Mouse (Mus musculus) forebrain, postnatal 0 days (tissue): ENCODE data around the gene Fam13c. TPM values are rescaled to one million over a fixed set of nuclear protein-coding genes. Genes with fewer than 3 reads are reported as not detected.

ENCODE experiments used
- ATAC-seq: fragments of 200-750 bp; cut with Nextera tagmentation; 2 replicates; pipeline ENCODE4 v1.8.0; 2017; ENCODE audit warnings: mild to moderate bottlenecking, moderate library complexity
- DNase-seq: peaks from one replicate; pipeline ENCODE4 v3.0.0-alpha.2; 2015
- H3K27ac ChIP-seq: fragments of 300-500 bp; sonication (generic); 2 replicates; pipeline ENCODE4 v1.5.1; 2014; ENCODE audit warnings: low read depth, mild to moderate bottlenecking, antibody characterized with exemption, low read length, moderate library complexity, mixed read lengths
- H3K27me3 ChIP-seq: fragments of 300-500 bp; sonication (generic); 2 replicates; pipeline ENCODE4 v1.6.1; 2014; ENCODE audit warnings: mild to moderate bottlenecking, low read length, mixed read lengths; ENCODE audit not compliant: insufficient read depth
- H3K36me3 ChIP-seq: fragments of 300-500 bp; sonication (generic); 2 replicates; pipeline ENCODE4 v1.6.1; 2014; ENCODE audit warnings: mild to moderate bottlenecking, moderate library complexity; ENCODE audit not compliant: insufficient read depth
- H3K4me1 ChIP-seq: fragments of 300-500 bp; sonication (generic); 2 replicates; pipeline ENCODE4 v1.6.1; 2014; ENCODE audit warnings: antibody characterized with exemption; ENCODE audit not compliant: insufficient read depth
- H3K4me2 ChIP-seq: fragments of 300-500 bp; sonication (generic); 2 replicates; pipeline ENCODE4 v1.6.1; 2014; ENCODE audit warnings: low read depth, mild to moderate bottlenecking, moderate library complexity
- H3K4me3 ChIP-seq: fragments of 300-500 bp; sonication (generic); 2 replicates; pipeline ENCODE4 v1.5.1; 2014; ENCODE audit warnings: low read depth, low read length, mixed read lengths
- H3K9ac ChIP-seq: fragments of 300-500 bp; sonication (generic); 2 replicates; pipeline ENCODE4 v1.6.1; 2014; ENCODE audit warnings: mild to moderate bottlenecking
- H3K9me3 ChIP-seq: fragments of 300-500 bp; sonication (generic); 2 replicates; pipeline ENCODE4 v1.6.1; 2016; ENCODE audit warnings: low read length
- CTCF ChIP-seq: sonication (generic); IDR thresholded peaks from 2 replicates; pipeline ENCODE4 v1.5.1; 2016; ENCODE audit warnings: antibody characterized with exemption, control low read depth, low read depth
- WGBS: fragments of 180-500 bp; shearing (Covaris S2); extraction: QIAGEN DNeasy Blood & Tissue Kit; methylation state at CpG from one replicate; pipeline ENCODE4 v1.1.7; 2014; 5-methylcytosine and 5-hydroxymethylcytosine counted together
- polyA plus RNA-seq: library from polyadenylated mRNA; unstranded; fragments of >200 nt; fragmentation: Nextera tagmentation; extraction: Ambion mirVana; gene quantifications from 2 replicates; pipeline ENCODE4 v1.2.1, GENCODE M21; 2015
- total RNA-seq: library from RNA; depleted of rRNA; stranded (reverse); fragments of >200 nt; gene quantifications from 2 replicates; pipeline ENCODE4 v1.2.3, GENCODE M21; 2014

The Fam13c gene
- total and polyA plus RNA-seq, 2 experiments from 2014 or later = 9.6 to 23.8 TPM

DNA sequence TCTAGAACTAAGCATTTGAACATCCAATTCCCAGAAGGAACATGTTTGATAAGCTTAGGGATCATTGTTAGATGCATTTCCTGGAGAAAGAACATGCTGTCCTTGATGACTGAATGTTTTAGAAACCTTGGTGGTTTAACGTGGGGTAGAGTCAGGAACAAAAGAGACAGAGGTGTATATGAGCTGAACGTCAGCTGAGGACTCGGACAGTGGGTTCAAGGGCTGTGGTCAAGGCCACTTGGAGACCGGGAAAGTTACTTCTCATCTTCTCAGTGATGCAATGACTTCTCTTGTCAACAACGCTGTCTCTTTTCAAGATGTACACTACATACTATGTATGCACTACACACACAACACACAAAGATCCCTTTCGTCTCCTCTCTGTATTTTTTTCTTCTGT, 46.4 kb downstream of the Fam13c start:
- H3K36me3 ChIP-seq = no peaks in the 10 kb centered on the region
- no peak for TF ChIP-seq CTCF
- H3K27ac ChIP-seq = no peak overlapping the region
- ATAC-seq (no peak), DNase-seq (no peak)
- H3K4me2 ChIP-seq = no peak overlapping the region
- H3K9ac ChIP-seq = no peak overlapping the region
- no peaks in the 10 kb centered on the region for H3K9me3 ChIP-seq
- H3K27me3 ChIP-seq = no peaks in the 10 kb centered on the region
- WGBS = 94% methylated on average over 6 of the region's 6 CpGs
- H3K4me1 ChIP-seq = peaks cover 12% of the 10 kb centered on the region
- no peak overlapping the region for H3K4me3 ChIP-seq

GRCm38 (mm10) chr10:70493891-70494290, 53.6 kb downstream of the Fam13c start:
- no peaks in the 10 kb centered on the region for H3K27me3 ChIP-seq
- H3K4me2 ChIP-seq = no peak overlapping the region
- no peaks in the 10 kb centered on the region for H3K9me3 ChIP-seq
- DNase-seq (no peak), ATAC-seq (no peak)
- no peaks in the 10 kb centered on the region for H3K36me3 ChIP-seq
- H3K9ac ChIP-seq = no peak overlapping the region
- TF ChIP-seq CTCF = no peak
- 0 out of 2 replicates have a peak, but pooled peaks cover 3% of the 10 kb centered on the region for H3K4me1 ChIP-seq
- 91% methylated on average over 3 of the region's 3 CpGs for WGBS
- H3K4me3 ChIP-seq = no peak overlapping the region
- H3K27ac ChIP-seq = no peak overlapping the region

DNA sequence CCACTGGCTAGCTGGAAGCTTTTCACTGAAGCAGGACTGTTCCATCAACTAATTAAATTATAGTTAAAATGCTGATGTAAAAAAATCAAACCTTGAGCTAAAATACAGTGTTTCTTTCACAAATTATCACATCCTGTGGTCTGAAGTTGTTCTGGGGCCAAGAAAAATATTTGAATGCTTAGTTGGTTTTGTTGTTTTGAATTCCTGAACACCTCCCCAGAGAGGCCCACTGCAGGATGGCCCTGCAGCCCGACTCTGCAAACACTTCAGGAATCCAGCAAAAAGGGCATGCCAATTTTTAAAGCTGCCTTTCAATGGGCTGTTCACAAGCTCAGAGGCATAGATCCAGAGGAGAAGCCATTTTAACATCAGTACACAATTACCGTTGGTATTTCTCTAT, 54.2 kb downstream of the Fam13c start:
- Histone ChIP-seq H3K27ac (no peak overlapping the region), H3K9ac (no peak overlapping the region), H3K4me1 (0 out of 2 replicates have a peak, but pooled peaks cover 6% of the 10 kb centered on the region), H3K4me2 (no peak overlapping the region), H3K4me3 (no peak overlapping the region), H3K27me3 (no peaks in the 10 kb centered on the region), H3K9me3 (no peaks in the 10 kb centered on the region), H3K36me3 (no peaks in the 10 kb centered on the region)
- DNase-seq (no peak), ATAC-seq (no peak)
- WGBS = 40% methylated on average over 2 of the region's 2 CpGs
- TF ChIP-seq CTCF = no peak

- Histone ChIP-seq H3K4me1 (0 out of 2 replicates have a peak, but pooled peaks cover 7% of the 10 kb centered on the region), H3K4me2 (no peak overlapping the region), H3K36me3 (0 out of 2 replicates have a peak, but pooled peaks cover 3% of the 10 kb centered on the region), H3K27me3 (no peaks in the 10 kb centered on the region), H3K27ac (no peak overlapping the region), H3K9ac (no peak overlapping the region), H3K9me3 (no peaks in the 10 kb centered on the region), H3K4me3 (no peak overlapping the region)
- TF ChIP-seq CTCF = no peak
- ATAC-seq = no peak
- WGBS = 92% methylated on average over 4 of the region's 4 CpGs
- no peak for DNase-seq
These were observed 55.1 kb downstream of the Fam13c start for GRCm38 (mm10) chr10:70495106-70496104.

GRCm38 (mm10) chr10:70496938-70497337, 56.7 kb downstream of the Fam13c start:
- no peaks in the 10 kb centered on the region for H3K27me3 ChIP-seq
- H3K4me3 ChIP-seq = no peak overlapping the region
- no peaks in the 10 kb centered on the region for H3K9me3 ChIP-seq
- 0 out of 2 replicates have a peak, but pooled peaks cover 7% of the 10 kb centered on the region for H3K4me1 ChIP-seq
- H3K36me3 ChIP-seq = peaks cover 3% of the 10 kb centered on the region; the same call in 1 of the 2 replicates
- no peak overlapping the region for H3K4me2 ChIP-seq
- no peak for TF ChIP-seq CTCF
- H3K9ac ChIP-seq = no peak overlapping the region
- DNase-seq = no peak
- no peak overlapping the region for H3K27ac ChIP-seq
- no peak for ATAC-seq

DNA sequence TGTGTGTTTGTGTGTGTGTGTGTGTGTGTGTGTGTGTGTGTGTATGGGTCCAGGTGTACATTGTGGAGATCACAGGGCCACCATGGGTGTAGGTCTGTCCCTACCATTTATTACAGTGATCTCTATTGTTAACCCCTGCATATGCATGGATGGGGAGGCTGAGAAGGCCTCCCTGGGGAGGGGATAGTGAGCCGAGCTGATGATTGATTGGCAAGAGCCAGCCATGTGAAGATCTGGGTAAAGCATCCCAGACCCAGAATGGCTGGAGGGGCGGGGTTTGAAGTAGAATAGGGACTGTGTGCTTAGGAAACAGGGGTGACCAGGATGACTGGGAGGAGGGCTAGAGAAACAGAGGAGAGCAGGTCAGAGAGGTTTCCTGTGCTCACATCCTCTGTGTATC, 58.0 kb downstream of the Fam13c start:
- no peak for TF ChIP-seq CTCF
- H3K9ac ChIP-seq = no peak overlapping the region
- H3K4me3 ChIP-seq = no peak overlapping the region
- H3K4me2 ChIP-seq = no peak overlapping the region
- ATAC-seq (no peak), DNase-seq (no peak)
- H3K27ac ChIP-seq = no peak overlapping the region
- H3K4me1 ChIP-seq = 0 out of 2 replicates have a peak, but pooled peaks cover 7% of the 10 kb centered on the region
- H3K36me3 ChIP-seq = peaks cover 3% of the 10 kb centered on the region; the same call in 1 of the 2 replicates
- 56% methylated on average over 2 of the region's 2 CpGs for WGBS
- no peaks in the 10 kb centered on the region for H3K9me3 ChIP-seq
- no peaks in the 10 kb centered on the region for H3K27me3 ChIP-seq

DNA sequence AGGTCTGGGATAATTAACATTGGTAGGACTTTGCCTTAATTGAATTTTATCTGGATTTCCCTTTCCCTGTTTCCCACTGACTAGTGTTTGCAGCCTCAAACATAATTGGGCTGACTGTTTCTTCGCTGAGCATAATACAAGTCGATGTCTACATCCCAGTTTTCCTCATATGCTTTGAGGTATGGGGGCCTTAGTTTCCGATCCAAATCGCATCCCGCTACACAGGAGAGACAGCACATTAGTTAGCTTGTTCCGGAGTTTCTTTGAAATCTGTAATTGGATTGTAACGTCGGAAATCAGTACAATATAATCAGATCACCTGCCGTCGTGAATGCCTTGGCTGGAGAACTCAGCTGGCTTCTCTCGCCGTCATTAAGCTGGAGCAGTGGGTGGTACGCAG, 59.0 kb downstream of the Fam13c start:
- H3K9ac ChIP-seq = no peak overlapping the region
- H3K4me3 ChIP-seq = no peak overlapping the region
- no peak for TF ChIP-seq CTCF
- no peak for DNase-seq
- no peak overlapping the region for H3K4me2 ChIP-seq
- H3K4me1 ChIP-seq = 0 out of 2 replicates have a peak, but pooled peaks cover 7% of the 10 kb centered on the region
- 18% methylated on average over 13 of the region's 13 CpGs for WGBS
- H3K36me3 ChIP-seq = peaks cover 3% of the 10 kb centered on the region; the same call in 1 of the 2 replicates
- H3K27me3 ChIP-seq = no peaks in the 10 kb centered on the region
- ATAC-seq = no peak
- no peaks in the 10 kb centered on the region for H3K9me3 ChIP-seq
- H3K27ac ChIP-seq = no peak overlapping the region
